Comparison of ENCODE assay signal across 8 mouse cellular contexts in genomic region chr1:97768906-97769293, GRCm38 (mm10). TPM values are rescaled to one million over a fixed set of nuclear protein-coding genes. Genes with fewer than 3 reads are reported as not detected.
A peak's percentile ranks its signal among the peaks of the same experiment; 100 is the strongest.
DNase-seq lines count a peak whose midpoint lies in the region; ATAC-seq and TF ChIP-seq lines count a peak whose summit lies in the region.

No protein-coding gene starts in this region.

- TF ChIP-seq CTCF in liver, embryonic 14.5 days (IDR thresholded peaks at IDR 0.05; ENCODE audit: low read depth), result no peak

- H3K4me1 ChIP-seq in erythroblast, embryonic 14.5 days (ENCODE audit: control insufficient read depth), result peaks cover 58% of the 10 kb centered on the region
- peaks cover 23% of the 10 kb centered on the region for H3K4me1 ChIP-seq in forebrain, embryonic 13.5 days
- peaks cover 20 to 24% of the 10 kb centered on the region in 2 experiments for H3K4me1 ChIP-seq in liver, embryonic 14.5 days (replicated peaks; ENCODE audit: control insufficient read depth in 2 of 2, insufficient read depth in 2 of 2, low read length in 1 of 2)

- no peak for TF ChIP-seq EP300 in liver, embryonic 14.5 days (IDR thresholded peaks at IDR 0.05; ENCODE audit: low read depth)

- DNase-seq in 416B (ENCODE audit: low read depth) (peak; percentile 73), MN1 (ENCODE audit: low spot score) (no peak)
- no peak for DNase-seq in liver, embryonic 14.5 days (ENCODE audit: low read depth in 3 of 3, low spot score in 3 of 3)
- no peak for DNase-seq in frontal cortex, postnatal 10 days (ENCODE audit: low spot score in 2 of 2)
- DNase-seq in Muller cell, postnatal 12 days (ENCODE audit: inconsistent ontology term), result no peak

- H3K9me3 ChIP-seq in erythroblast, embryonic 14.5 days (ENCODE audit: control insufficient read depth, low read length), result no peaks in the 10 kb centered on the region
- no peaks in the 10 kb centered on the region for H3K9me3 ChIP-seq in forebrain, embryonic 13.5 days (replicated peaks)
- no peaks in the 10 kb centered on the region for H3K9me3 ChIP-seq in liver, embryonic 14.5 days (ENCODE audit: control insufficient read depth, low read length)

- peak overlapping the region; percentile 92 for H3K9ac ChIP-seq in forebrain, embryonic 13.5 days
- peak overlapping the region; percentile 89 for H3K9ac ChIP-seq in liver, embryonic 14.5 days (replicated peaks)

- peak overlapping the region; percentile 82 for H3K4me2 ChIP-seq in forebrain, embryonic 13.5 days
- H3K4me2 ChIP-seq in liver, embryonic 14.5 days (ENCODE audit: low read depth), result peak overlapping the region; percentile 78

- peak overlapping the region; percentile 84; the same call in 1 of the 2 replicates for H3K27ac ChIP-seq in forebrain, embryonic 13.5 days
- peak overlapping the region; percentile 45 for H3K27ac ChIP-seq in liver, embryonic 14.5 days

- H3K36me3 ChIP-seq in erythroblast, embryonic 14.5 days (ENCODE audit: control insufficient read depth), result peaks cover 3% of the 10 kb centered on the region
- no peaks in the 10 kb centered on the region for H3K36me3 ChIP-seq in forebrain, embryonic 13.5 days (ENCODE audit: poor library complexity, severe bottlenecking)
- H3K36me3 ChIP-seq in liver, embryonic 14.5 days (replicated peaks; ENCODE audit: control insufficient read depth, insufficient read depth, low read depth), result no peaks in the 10 kb centered on the region

- peak overlapping the region; percentile 79 for H3K4me3 ChIP-seq in erythroblast, embryonic 14.5 days (replicated peaks)
- peak overlapping the region; percentile 96 for H3K4me3 ChIP-seq in forebrain, embryonic 13.5 days
- peak overlapping the region; percentile 96 to 97 for H3K4me3 ChIP-seq in liver, embryonic 14.5 days (ENCODE audit: insufficient read depth in 1 of 2, low read depth in 2 of 2, low read length in 2 of 2)

- 16% methylated on average over 7 of the region's 7 CpGs for WGBS in forebrain, embryonic 13.5 days
- 8% methylated on average over 7 of the region's 7 CpGs for WGBS in liver, embryonic 14.5 days (ENCODE audit: insufficient replicate concordance)

- no peak for ATAC-seq in erythroblast, adult 5-6 weeks (replicated peaks; ENCODE audit: low FRiP score, poor library complexity, severe bottlenecking)
- no peak for ATAC-seq in forebrain, embryonic 13.5 days
- ATAC-seq in liver, embryonic 14.5 days (ENCODE audit: insufficient read depth), result no peak

- no peaks in the 10 kb centered on the region for H3K27me3 ChIP-seq in erythroblast, embryonic 14.5 days (ENCODE audit: control insufficient read depth)
- H3K27me3 ChIP-seq in forebrain, embryonic 13.5 days, result no peaks in the 10 kb centered on the region
- no peaks in the 10 kb centered on the region for H3K27me3 ChIP-seq in liver, embryonic 14.5 days (ENCODE audit: control insufficient read depth, insufficient read depth, low read length)

RNA-seq across cellular contexts. Expression of gene Gin1, which starts 1.1 kb away (rescaled TPM):
- 0.19 and 0.29 TPM in 2 replicates for polyA plus RNA-seq in erythroblast, embryonic 14.5 days (2012)
- total RNA-seq in erythroblast, adult 5-6 weeks (2015; ENCODE audit: low replicate concordance), result 8.6 and 9.6 TPM in 2 replicates
- 6.8 and 9.6 TPM in 2 replicates for total RNA-seq in erythroblast, adult 5-6 weeks (2017; ENCODE audit: low replicate concordance)
- polyA plus RNA-seq in forebrain, embryonic 13.5 days (2015; fragmentation: Nextera tagmentation; extraction: Ambion mirVana), result 22.1 and 23.2 TPM in 2 replicates
- polyA plus RNA-seq in liver, embryonic 14.5 days (2012; rRNA removed), result 3.8 and 5.4 TPM in 2 replicates
- polyA plus RNA-seq in liver, embryonic 14.5 days (2014; fragmentation: Nextera tagmentation; extraction: Ambion mirVana), result 11.9 and 13.0 TPM in 2 replicates

RNA-seq across cellular contexts. Expression of gene Ppip5k2, which starts 1.3 kb away (rescaled TPM):
- polyA plus RNA-seq in erythroblast, embryonic 14.5 days (2012), result 0.04 and 0.11 TPM in 2 replicates
- 7.7 and 15.0 TPM in 2 replicates for total RNA-seq in erythroblast, adult 5-6 weeks (2015; ENCODE audit: low replicate concordance)
- total RNA-seq in erythroblast, adult 5-6 weeks (2017; ENCODE audit: low replicate concordance), result 12.3 and 13.1 TPM in 2 replicates
- polyA plus RNA-seq in forebrain, embryonic 13.5 days (2015; fragmentation: Nextera tagmentation; extraction: Ambion mirVana), result 44.8 and 51.7 TPM in 2 replicates
- 4.5 and 7.3 TPM in 2 replicates for polyA plus RNA-seq in liver, embryonic 14.5 days (2012; rRNA removed)
- polyA plus RNA-seq in liver, embryonic 14.5 days (2014; fragmentation: Nextera tagmentation; extraction: Ambion mirVana), result 10.4 and 12.0 TPM in 2 replicates
